Mouse (Mus musculus) limb, embryonic 11.5 days (tissue): ENCODE measurements at regions not wholly inside any gene's neighbourhood (a gene's known extent, or its start where the extent isn't known, plus 50 kb on each side); places are given as distances from the start of the nearest gene placed in this dataset.
A peak's percentile ranks its signal among the peaks of the same experiment; 100 is the strongest.

Experiments used
- ATAC-seq: fragments of 200-750 bp; cut with Nextera tagmentation; 2 replicates; pipeline ENCODE4 v1.8.0; 2017; ENCODE audit warnings: low read depth; ENCODE audit not compliant: insufficient number of reproducible peaks, low FRiP score, low TSS enrichment
- DNase-seq: peaks from one replicate; pipeline ENCODE4 v3.0.0-alpha.2; 2015; ENCODE audit warnings: low spot score
- H3K27ac ChIP-seq: fragments of 300-500 bp; sonication (generic); replicated peaks from 2 replicates; pipeline ENCODE4 v1.5.1; 2014; ENCODE audit warnings: low read depth, mild to moderate bottlenecking, low read length
- H3K27me3 ChIP-seq: fragments of 300-500 bp; sonication (generic); 2 replicates; pipeline ENCODE4 v1.6.1; 2014; ENCODE audit warnings: mild to moderate bottlenecking, low read length, mixed read lengths; ENCODE audit not compliant: control insufficient read depth, insufficient read depth
- H3K36me3 ChIP-seq: fragments of 300-500 bp; sonication (generic); 2 replicates; pipeline ENCODE4 v1.6.1; 2014; ENCODE audit warnings: mild to moderate bottlenecking, low read length, moderate library complexity, mixed read lengths; ENCODE audit not compliant: control insufficient read depth, insufficient read depth
- H3K4me1 ChIP-seq: fragments of 300-500 bp; sonication (generic); 2 replicates; pipeline ENCODE4 v1.6.1; 2014; ENCODE audit warnings: low read length, mixed read lengths; ENCODE audit not compliant: control insufficient read depth, insufficient read depth
- H3K4me2 ChIP-seq: fragments of 300-500 bp; sonication (generic); 2 replicates; pipeline ENCODE4 v1.6.1; 2014; ENCODE audit warnings: low read depth, mild to moderate bottlenecking, moderate library complexity; ENCODE audit not compliant: severe bottlenecking
- H3K4me3 ChIP-seq: fragments of 300-500 bp; sonication (generic); 2 replicates; pipeline ENCODE4 v1.5.1; 2014; ENCODE audit warnings: low read depth, low read length
- H3K9ac ChIP-seq: fragments of 300-500 bp; sonication (generic); 2 replicates; pipeline ENCODE4 v1.6.1; 2014; ENCODE audit warnings: mild to moderate bottlenecking, low read length
- H3K9me3 ChIP-seq: fragments of 300-500 bp; sonication (generic); 2 replicates; pipeline ENCODE4 v1.6.1; 2016; ENCODE audit warnings: low read length; ENCODE audit not compliant: control insufficient read depth
- WGBS: fragments of 180-500 bp; shearing (Covaris S2); extraction: QIAGEN DNeasy Blood & Tissue Kit; methylation state at CpG from one replicate; pipeline ENCODE4 v1.1.7; 2014; 5-methylcytosine and 5-hydroxymethylcytosine counted together

GRCm38 (mm10) chr5:58705561-58705960, 987.8 kb downstream of the Pcdh7 start:
- H3K27ac ChIP-seq, result no peak overlapping the region
- no peaks in the 10 kb centered on the region for H3K9me3 ChIP-seq
- no peaks in the 10 kb centered on the region for H3K4me1 ChIP-seq
- ATAC-seq, result no peak
- H3K4me3 ChIP-seq, result no peak overlapping the region
- H3K36me3 ChIP-seq, result no peaks in the 10 kb centered on the region
- H3K27me3 ChIP-seq, result no peaks in the 10 kb centered on the region
- H3K9ac ChIP-seq, result no peak overlapping the region
- no peak for DNase-seq
- WGBS, result 86% methylated on average over 1 of the region's 1 CpGs
- no peak overlapping the region for H3K4me2 ChIP-seq

GRCm38 (mm10) chr5:58712381-58712780, 994.6 kb downstream of the Pcdh7 start:
- H3K9ac ChIP-seq, result no peak overlapping the region
- H3K27ac ChIP-seq, result no peak overlapping the region
- no peak overlapping the region for H3K4me3 ChIP-seq
- no peak overlapping the region for H3K4me2 ChIP-seq
- H3K9me3 ChIP-seq, result no peaks in the 10 kb centered on the region
- no peaks in the 10 kb centered on the region for H3K36me3 ChIP-seq
- WGBS, result 84% methylated on average over 1 of the region's 1 CpGs
- H3K4me1 ChIP-seq, result no peaks in the 10 kb centered on the region
- ATAC-seq (no peak), DNase-seq (no peak)
- H3K27me3 ChIP-seq, result no peaks in the 10 kb centered on the region

GRCm38 (mm10) chr5:58733366-58733765, 1015.6 kb downstream of the Pcdh7 start:
- Histone ChIP-seq H3K36me3 (no peaks in the 10 kb centered on the region), H3K4me3 (no peak overlapping the region), H3K4me1 (no peaks in the 10 kb centered on the region), H3K27me3 (no peaks in the 10 kb centered on the region), H3K9me3 (no peaks in the 10 kb centered on the region), H3K4me2 (no peak overlapping the region), H3K9ac (no peak overlapping the region), H3K27ac (no peak overlapping the region)
- DNase-seq (no peak), ATAC-seq (no peak)
- WGBS, result 93% methylated on average over 3 of the region's 3 CpGs

GRCm38 (mm10) chr5:58733961-58734360, 1016.2 kb downstream of the Pcdh7 start:
- no peaks in the 10 kb centered on the region for H3K36me3 ChIP-seq
- no peaks in the 10 kb centered on the region for H3K27me3 ChIP-seq
- H3K4me2 ChIP-seq, result no peak overlapping the region
- no peak for ATAC-seq
- no peak for DNase-seq
- no peaks in the 10 kb centered on the region for H3K9me3 ChIP-seq
- H3K4me1 ChIP-seq, result no peaks in the 10 kb centered on the region
- 87% methylated on average over 2 of the region's 2 CpGs for WGBS
- H3K9ac ChIP-seq, result no peak overlapping the region
- no peak overlapping the region for H3K27ac ChIP-seq
- no peak overlapping the region for H3K4me3 ChIP-seq

GRCm38 (mm10) chr5:58736610-58737009, 1018.8 kb downstream of the Pcdh7 start:
- no peaks in the 10 kb centered on the region for H3K9me3 ChIP-seq
- no peak overlapping the region for H3K4me2 ChIP-seq
- 60% methylated on average over 9 of the region's 9 CpGs for WGBS
- H3K36me3 ChIP-seq, result no peaks in the 10 kb centered on the region
- H3K4me3 ChIP-seq, result no peak overlapping the region
- H3K9ac ChIP-seq, result no peak overlapping the region
- DNase-seq (peak; percentile 72), ATAC-seq (no peak)
- no peaks in the 10 kb centered on the region for H3K27me3 ChIP-seq
- no peaks in the 10 kb centered on the region for H3K4me1 ChIP-seq
- H3K27ac ChIP-seq, result no peak overlapping the region

- Histone ChIP-seq H3K4me3 (no peak overlapping the region), H3K9ac (no peak overlapping the region), H3K9me3 (no peaks in the 10 kb centered on the region), H3K4me2 (no peak overlapping the region), H3K27me3 (no peaks in the 10 kb centered on the region), H3K36me3 (no peaks in the 10 kb centered on the region), H3K27ac (no peak overlapping the region), H3K4me1 (no peaks in the 10 kb centered on the region)
- no peak for ATAC-seq
- no peak for DNase-seq
- 86% methylated on average over 4 of the region's 4 CpGs for WGBS
Observed at GRCm38 (mm10) chr5:58737264-58737883, 1019.6 kb downstream of the Pcdh7 start.

GRCm38 (mm10) chr5:58738041-58738440, 1020.3 kb downstream of the Pcdh7 start:
- ATAC-seq (no peak), DNase-seq (no peak)
- Histone ChIP-seq H3K4me3 (no peak overlapping the region), H3K4me2 (no peak overlapping the region), H3K36me3 (no peaks in the 10 kb centered on the region), H3K4me1 (no peaks in the 10 kb centered on the region), H3K9ac (no peak overlapping the region), H3K27me3 (no peaks in the 10 kb centered on the region), H3K27ac (no peak overlapping the region), H3K9me3 (no peaks in the 10 kb centered on the region)
- 78% methylated on average over 4 of the region's 4 CpGs for WGBS

GRCm38 (mm10) chr5:58740759-58741158, 1023.0 kb downstream of the Pcdh7 start:
- no peak for DNase-seq
- no peaks in the 10 kb centered on the region for H3K36me3 ChIP-seq
- H3K4me3 ChIP-seq, result no peak overlapping the region
- no peak for ATAC-seq
- H3K4me1 ChIP-seq, result no peaks in the 10 kb centered on the region
- WGBS, result 76% methylated on average over 1 of the region's 1 CpGs
- H3K9ac ChIP-seq, result no peak overlapping the region
- no peaks in the 10 kb centered on the region for H3K27me3 ChIP-seq
- no peak overlapping the region for H3K4me2 ChIP-seq
- no peak overlapping the region for H3K27ac ChIP-seq
- H3K9me3 ChIP-seq, result no peaks in the 10 kb centered on the region

GRCm38 (mm10) chr5:58747684-58748083, 1029.9 kb downstream of the Pcdh7 start:
- DNase-seq (no peak), ATAC-seq (no peak)
- Histone ChIP-seq H3K27ac (no peak overlapping the region), H3K4me2 (no peak overlapping the region), H3K9me3 (no peaks in the 10 kb centered on the region), H3K36me3 (no peaks in the 10 kb centered on the region), H3K9ac (no peak overlapping the region), H3K4me1 (no peaks in the 10 kb centered on the region), H3K4me3 (no peak overlapping the region), H3K27me3 (no peaks in the 10 kb centered on the region)
- WGBS, result 61% methylated on average over 6 of the region's 6 CpGs
